Mouse (Mus musculus) left cerebral cortex, postnatal 14 days (tissue): ENCODE data around the gene Guca2b. TPM values are rescaled to one million over a fixed set of nuclear protein-coding genes. Genes with fewer than 3 reads are reported as not detected.

Source experiments
- DNase-seq, 2 experiments: peaks; one replicate each; pipeline ENCODE4 v3.0.0; 2021 to 2022; ENCODE audit warnings: low spot score in 2 of 2, mixed read lengths in 1 of 2
- intact Hi-C: fragments of 180-260 bp; cut with DNase I; formaldehyde crosslinking; loops from one replicate; pipeline ENCODE4 v1.15.1; 2025
- long read RNA-seq, 2 experiments: library from polyadenylated mRNA; stranded (forward); transcript quantifications; one replicate each; pipeline ENCODE4 v2.0.0; 2021
- total RNA-seq, 2 experiments: library from RNA; stranded (reverse); gene quantifications; 2 replicates each; pipeline ENCODE4 v1.2.3; 2021

Guca2b gene
- not detected for total RNA-seq
- long read RNA-seq, experiment 1: 0 reads
- long read RNA-seq, experiment 2: 0 reads

DNA sequence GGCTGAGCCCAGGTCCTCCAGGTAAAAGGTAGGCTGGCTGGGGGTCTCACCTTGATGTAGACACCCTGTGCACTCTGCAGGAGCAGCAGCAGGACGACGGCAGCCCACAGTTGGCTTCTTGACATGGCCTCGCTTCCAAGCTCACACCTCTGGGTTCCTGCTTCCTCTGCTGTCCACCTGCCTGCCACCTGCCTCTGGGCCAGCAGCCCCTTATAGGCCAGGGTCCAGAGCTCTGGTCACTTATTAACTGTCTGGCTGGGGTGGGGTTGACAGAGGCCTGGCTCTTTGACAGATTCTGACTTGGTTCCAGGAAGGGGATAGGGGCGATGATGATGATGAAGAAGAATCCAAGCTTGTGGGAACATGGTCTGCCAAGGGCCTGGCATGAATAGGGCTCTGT lies at the start of gene Guca2b:
Gene Guca2b (minus strand): TSS at position 224 of the 400 bp plus-strand sequence.
- no peak for DNase-seq
- intact Hi-C loops: no loop called here

DNA sequence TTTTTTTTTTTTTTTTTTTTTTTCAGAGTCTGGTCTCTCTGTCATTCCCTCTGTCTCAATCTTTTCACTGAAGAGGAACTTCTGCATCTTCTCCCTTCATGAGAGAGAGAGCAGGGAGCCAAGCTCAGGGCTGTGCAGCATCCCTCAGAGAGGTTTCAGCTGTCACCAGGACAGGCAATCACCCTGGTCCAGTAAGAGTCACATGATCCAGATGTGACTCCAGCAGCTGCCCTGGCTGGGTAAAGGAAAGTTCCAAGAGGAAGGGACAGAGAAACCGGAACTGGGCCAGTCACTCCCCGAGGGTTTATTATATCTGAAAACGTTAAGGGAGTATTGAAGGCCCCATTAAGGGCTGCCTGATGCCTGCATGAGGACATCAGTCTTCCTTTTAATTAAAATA lies 49.0 kb upstream of the Guca2b start:
- intact Hi-C loops: no loop called here
- DNase-seq: no peak

DNA sequence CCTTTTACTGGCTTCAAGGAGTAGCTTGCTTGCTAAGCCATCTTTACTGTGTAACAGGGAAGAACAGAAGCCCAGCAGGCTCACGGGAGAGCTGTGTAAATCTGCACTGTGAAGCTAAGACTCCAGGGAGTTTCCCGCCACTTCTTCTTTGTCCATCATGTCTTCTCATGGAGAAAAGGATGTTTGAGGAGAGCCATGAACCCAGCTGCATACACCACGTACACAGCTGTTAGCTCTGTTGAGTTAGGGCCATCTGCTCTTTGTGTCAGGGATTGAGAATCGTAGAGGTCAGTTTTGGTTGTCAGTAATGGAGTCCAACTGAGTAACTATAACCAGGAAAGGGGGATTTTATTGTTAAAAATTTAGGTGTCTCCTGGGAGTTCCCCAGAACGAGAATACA lies 48.6 kb upstream of the Guca2b start:
- DNase-seq: no peak
- intact Hi-C loops: no loop called here

DNA sequence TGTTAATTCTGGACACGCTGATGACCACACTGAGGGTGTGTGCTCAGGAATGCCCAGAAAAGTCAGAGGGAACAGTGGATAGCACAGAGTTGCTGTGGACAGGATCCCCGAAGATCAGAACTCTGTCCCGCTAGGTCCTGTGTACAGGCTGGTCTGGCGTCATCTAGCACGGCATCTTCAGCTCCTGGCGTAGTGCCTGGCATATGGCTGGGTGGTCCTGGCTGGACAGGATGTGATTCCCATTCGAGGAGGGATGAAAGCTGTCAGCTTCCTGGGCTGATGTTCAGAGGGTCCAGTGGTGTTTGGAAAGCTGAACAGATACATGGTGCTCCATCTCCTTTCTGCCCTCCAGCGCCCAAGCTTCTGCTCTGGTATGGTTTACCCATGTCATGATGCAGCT lies 45.2 kb upstream of the Guca2b start:
- no peak for DNase-seq
- intact Hi-C loops: no loop called here

DNA sequence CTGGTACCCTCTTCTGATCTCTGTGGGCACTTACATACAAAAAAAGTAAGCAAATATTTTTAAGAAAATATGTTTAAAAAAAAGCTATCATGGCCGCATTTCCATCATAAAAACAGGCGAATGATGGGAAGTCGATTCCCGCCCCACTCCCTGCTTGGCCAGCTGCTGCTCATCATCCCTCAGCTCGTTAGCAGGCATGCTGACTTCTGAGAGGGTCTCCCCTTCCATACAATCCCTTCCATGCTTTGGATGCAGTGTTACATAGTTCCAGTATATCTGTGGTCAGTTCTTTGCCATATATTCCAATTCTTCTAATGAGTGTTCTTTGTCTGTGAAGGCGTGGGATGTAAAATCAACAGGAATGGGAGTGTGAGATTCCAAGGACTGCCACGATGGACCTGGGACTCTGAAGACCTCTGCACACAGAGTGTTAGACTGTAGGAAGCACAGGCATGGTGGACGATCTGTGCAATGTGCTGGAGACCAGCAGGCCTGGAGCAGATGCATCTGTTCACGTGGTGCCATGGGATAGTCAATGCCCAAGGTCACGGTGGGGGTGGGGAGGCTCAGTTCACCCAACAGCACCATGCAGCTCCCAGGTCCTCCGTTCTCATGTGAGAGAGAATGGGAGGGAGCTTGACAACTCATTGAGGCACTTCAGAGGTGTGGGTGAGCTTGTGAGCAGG lies 42.7 kb upstream of the Guca2b start:
- intact Hi-C loops: no loop called here
- DNase-seq: no peak

DNA sequence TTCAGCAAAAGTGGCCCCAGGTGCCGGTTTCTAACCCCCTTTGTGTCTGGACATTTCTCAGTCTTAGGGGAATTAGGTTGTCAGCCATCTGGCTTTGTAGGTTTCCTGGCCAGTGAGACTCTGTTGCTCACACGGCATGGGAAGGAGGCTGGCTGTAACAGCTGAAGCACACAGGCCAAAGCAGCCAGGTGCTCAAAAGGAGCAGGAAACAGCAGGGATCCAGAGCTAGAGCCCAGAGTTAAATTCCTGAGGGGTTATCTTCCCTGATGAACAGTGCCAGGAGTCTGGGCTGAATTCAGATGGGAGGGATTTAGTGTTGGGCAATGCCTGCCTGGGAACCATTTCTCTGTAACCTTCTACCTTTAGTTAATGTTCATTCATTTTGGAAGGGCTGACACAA lies 39.6 kb upstream of the Guca2b start:
- no peak for DNase-seq
- intact Hi-C loops: no loop called here

DNA sequence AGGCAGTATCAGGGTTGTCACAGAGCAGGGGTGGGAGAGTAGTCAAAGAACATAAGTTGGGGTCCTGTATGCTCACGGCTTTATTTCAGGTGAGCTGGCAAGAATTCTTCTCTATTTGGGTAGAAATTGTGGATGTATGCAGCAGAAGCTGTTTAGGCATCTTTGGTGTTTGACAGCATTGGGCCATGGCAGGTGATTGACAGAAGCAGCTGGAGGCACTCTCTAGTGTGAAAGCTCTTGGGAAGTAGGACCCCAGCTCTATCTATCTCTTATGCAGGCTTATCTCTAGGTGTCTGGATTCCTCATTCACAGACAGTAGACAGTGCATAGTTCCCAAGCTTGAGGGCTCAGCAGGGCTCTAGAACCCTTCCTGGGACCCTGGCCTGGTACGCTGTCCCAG lies 27.0 kb upstream of the Guca2b start:
- no peak for DNase-seq
- intact Hi-C loops: no loop called here

DNA sequence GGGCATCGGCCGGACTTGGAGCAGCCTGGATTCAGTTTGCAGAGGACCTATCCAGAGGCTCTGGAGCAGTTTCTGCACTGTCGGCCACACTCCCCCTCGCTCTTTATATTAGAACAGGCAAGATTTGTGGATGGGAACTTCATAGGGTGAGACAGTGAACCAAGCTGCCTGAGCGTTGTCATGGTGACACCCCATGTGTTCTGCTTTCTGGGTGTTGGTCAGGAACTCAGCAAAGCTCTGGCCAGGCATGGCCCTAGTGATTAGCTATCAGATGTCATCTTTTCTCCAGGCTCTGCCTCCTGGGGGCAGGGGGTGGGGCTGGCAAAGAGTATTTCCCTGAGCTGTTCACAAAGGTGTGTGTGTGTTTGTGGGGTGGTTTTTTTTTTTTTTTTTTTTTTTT lies 23.8 kb upstream of the Guca2b start:
- intact Hi-C loops: no loop called here
- DNase-seq: peak; percentile 37 to 40

DNA sequence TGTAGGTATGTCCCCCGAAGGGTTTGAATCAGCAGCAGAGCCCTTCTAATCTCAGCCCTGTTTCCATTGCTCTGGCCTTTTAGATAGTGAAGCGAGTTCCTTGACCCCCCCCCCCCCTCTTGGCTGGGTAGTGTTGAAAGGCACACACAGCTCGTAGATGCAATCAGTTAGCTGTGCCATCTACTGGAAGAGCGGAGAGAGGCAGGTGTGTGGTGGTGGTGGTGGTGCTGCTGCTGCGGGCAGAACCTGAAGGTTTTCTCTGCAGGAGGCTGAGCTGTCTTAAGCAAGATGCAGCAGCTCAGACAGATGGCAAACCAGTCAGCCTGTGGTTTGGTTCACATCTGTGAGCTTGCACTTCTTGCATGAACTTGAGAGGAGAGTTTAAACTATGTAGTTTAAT lies 13.9 kb upstream of the Guca2b start:
- peak; percentile 26 to 52 for DNase-seq
- intact Hi-C loops: no loop called here

DNA sequence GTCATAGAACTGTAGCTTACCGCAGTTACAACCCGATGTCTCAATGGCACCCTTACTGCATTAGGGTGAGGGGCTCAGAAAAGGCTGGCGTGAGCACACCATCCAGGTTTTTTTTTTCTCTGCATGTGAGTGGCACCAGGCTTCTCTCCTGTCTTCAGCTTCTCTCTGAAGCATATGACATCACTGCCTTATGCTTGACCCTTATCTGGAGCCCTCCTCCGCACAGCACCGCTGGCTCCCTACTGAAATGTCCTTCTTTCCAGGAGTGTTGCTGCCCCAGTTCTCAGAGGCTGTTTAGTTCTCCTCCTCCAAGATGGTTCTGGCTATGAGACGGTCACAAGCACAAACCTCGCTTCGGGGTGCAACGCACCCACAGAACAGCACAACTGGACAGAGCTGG lies 12.4 kb upstream of the Guca2b start:
- DNase-seq: no peak
- intact Hi-C loops: no loop called here

DNA sequence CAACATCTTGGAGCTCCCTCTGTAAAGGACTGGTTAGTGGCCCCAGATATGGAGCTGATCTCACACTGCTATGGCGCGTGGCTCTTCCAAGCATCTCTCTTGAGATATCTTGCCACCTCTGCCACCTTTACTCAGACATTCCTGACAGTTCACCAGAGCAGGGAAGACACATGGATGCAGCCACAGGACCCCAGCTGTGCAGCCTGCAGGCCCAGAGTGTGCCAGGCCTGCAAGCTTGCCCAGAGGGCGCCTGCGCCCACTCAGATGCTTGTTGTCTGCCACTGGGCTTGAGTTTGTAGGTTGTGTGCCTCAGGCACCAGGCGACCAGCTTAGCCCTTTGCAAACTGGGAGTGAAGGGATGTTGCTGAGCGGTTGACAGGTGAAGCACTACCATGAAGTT lies 12.0 kb upstream of the Guca2b start:
- intact Hi-C loops: no loop called here

DNA sequence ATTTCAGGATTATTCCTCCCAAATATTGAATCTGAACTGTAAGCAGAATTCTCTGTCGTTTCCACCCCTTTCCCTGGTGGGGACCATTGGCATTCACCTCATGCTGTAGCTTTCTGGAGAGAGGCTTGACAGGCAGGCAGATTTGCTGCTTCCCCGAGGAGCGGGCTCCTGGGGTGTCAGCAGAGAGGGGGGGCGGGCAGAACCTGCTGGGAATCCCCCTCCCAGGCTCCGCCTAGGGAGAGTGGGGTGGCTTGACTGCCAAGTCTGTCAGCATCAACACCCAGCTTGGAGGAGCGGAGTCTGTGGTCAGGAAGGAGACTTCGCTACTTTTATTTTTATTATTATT lies 11.4 kb upstream of the Guca2b start:
- intact Hi-C loops: no loop called here
- DNase-seq: no peak

More for the DNA sequence above, 12.0 kb upstream of the Guca2b start:
- no peak for DNase-seq

DNA sequence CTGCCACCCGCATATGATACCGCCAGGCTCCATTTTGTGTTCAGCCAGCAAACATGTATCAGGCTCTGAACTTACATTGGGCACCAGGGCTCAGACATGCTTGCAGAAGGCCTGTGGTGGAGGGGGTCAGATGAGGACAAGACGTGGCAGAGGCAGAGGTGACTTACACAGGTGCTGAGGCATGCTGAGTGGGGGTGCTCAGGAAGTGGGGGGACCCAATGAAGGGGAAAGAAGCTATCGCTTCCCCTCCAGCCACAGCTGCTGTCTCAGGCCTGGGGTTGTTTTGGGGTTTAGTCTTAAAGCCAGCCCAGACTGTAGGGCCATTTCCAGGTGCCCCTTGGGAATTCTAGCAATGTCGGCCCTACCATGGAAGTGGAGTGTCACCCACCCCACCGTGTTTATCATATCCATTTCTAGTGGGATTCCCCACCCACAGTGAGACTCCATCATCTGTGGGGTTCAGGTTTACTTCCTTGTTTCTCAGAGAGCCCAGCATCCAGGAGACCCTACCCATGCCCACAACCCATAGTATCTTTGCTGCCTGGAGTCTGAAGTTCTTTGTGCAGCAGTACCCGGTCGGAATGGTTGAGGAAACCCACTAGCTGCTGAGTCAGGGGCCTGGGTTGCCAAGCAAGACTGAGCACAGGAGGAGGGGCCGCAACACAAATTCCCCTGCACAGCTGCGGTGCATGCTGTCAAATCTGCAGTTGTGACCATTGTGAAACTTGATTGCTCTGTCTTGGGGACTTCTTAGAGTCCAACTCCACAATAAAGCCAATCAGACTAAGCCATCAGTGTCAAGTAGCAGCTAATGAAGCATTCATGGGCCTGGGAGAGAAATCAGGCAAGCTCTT lies 10.8 kb upstream of the Guca2b start:
- intact Hi-C loops: loop anchor here (10.0 kb wide), 1 partner anchor 425 kb away; no protein-coding TSS in a partner anchor

DNA sequence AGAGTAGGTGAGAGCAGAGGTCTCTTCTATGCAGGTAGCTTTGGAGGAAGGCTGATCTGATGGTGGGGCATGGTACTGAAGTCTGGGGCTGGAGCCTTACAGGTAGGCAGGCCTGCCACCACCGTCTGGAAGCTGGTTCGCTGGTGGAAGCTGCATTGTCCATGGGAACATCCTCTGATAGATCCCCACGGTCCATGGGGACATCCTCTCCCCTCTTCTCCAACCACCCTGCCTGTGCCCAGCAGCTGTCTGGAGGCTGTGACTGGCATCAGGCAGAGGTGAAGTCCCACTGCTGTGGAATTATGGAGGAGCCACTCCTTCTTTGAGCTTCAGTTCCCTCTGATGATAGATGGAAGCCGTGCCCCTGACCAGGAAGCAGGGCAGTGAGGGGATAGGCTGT lies 9.8 kb upstream of the Guca2b start:
- intact Hi-C loops: loop anchor here (10.0 kb wide), 1 partner anchor 424 kb away; no protein-coding TSS in a partner anchor
- DNase-seq: no peak

More for the DNA sequence above, 10.8 kb upstream of the Guca2b start:
- DNase-seq: peak in 1 of 2 experiments; percentile 22

DNA sequence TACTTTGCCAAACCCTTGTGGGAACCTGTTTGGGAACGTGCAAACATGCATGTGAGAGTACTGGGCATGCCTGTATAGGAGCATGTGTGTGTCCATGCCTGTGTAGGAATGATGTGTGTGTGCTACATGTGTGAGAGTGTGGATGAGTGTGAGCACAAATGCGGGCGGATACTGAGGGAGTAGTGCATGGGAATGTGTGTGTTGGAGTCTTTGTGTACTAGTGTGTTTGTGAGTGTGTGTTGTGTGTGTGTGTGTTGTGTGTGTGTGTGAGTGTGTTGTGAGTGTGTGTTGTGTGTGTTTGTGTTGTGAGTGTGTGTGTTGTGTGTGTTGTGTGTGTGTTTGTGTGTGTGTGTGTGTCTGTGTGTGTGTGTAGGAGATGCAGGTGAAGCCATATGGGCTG lies 9.4 kb upstream of the Guca2b start:
- intact Hi-C loops: loop anchor here (10.0 kb wide), 1 partner anchor 423 kb away; no protein-coding TSS in a partner anchor
- DNase-seq: no peak

DNA sequence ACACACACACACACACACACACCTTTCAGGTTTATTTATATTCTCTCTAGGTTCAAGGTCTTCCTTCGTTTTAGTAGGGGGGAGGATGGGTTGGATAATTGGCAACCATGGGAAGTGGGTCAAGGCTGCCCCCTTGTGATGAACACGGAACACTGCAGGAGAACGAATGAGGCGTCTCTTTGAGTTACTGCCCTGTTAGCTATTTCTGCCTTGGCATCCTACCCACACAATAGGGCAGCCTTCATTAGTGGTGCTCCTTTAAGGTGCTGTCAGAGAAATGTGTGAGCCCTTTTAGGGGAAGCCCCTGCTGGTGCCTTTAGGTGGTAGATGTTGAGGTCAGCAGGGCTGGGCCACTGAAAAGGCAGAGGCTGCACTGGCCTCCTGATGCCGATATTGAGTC lies 8.7 kb upstream of the Guca2b start:
- peak; percentile 26 to 49 for DNase-seq
- intact Hi-C loops: loop anchor here (10.0 kb wide), 1 partner anchor 423 kb away; no protein-coding TSS in a partner anchor

DNA sequence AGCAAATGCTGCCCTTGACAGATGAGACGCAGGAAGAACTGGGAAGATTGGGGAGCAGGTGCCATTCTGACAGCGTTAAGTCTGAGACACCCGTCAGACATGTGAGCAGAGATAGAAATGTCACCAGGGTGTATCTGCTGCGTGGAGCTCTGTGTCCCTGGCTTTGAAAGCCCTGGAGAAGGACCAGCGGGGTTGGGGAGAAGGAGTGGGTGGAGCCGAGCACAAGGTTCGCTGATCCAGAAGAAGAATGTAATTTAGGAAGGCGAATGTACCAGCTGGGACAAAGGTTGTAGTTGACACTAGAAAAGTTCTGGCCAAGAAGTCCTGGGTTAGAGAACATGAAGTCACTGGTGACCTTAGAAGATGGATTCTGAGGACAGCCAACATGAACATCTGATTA lies 7.4 kb upstream of the Guca2b start:
- DNase-seq: no peak
- intact Hi-C loops: loop anchor here (10.0 kb wide), 1 partner anchor 421 kb away; no protein-coding TSS in a partner anchor

DNA sequence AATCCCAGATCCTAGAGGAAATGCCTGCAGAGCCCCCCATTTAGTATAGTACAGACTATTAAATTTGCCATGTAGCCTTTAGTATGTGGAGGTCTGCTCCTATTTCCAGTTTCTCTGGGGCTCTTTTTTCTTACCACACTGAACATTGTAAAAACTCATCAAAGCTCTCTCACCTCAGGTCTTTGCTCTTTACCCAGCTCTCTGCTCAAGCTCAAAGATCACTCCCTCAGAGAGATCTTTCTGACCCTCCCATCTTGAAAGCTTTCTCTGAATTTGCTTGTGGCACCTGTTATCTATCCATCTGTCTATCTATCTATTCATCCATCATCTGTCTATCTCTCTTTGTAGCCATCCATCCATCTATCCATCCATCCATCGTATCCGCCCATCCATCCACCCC lies 6.4 kb upstream of the Guca2b start:
- DNase-seq: no peak
- intact Hi-C loops: loop anchor here (10.0 kb wide), 1 partner anchor 420 kb away; no protein-coding TSS in a partner anchor

DNA sequence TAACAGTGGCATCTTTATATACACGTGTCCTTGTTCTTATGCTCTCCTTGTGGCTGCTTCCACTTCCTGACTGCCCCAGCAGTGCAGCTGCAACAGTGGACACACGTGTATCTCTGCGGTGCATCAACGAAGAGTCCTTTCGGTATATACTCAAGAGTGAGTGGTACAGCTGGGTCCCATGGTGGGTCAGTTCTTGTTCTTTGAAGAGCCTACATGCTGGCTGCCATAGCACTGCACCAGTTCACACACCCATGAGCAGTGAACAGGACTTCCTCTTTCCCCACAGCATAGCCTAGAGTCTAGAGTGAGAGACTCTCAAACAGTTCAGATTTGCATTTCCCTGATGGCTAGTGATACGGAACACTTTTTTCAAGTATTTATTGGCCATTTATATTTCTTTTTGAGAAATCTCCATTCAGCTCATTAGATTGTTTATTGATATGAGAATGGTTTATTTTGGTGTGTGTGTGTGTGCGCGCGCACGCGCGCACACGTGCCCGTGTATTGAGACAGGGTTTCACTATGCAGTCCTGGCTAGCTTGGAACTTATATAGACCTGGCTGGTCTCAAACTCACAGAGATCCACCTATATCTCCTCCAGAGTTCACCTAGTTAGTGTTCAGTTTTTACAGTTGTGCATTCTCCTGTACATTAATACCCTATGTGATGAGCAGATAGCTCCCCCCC lies 4.8 kb upstream of the Guca2b start:
- intact Hi-C loops: loop anchor here (10.0 kb wide), 1 partner anchor 419 kb away; no protein-coding TSS in a partner anchor
- no peak for DNase-seq

DNA sequence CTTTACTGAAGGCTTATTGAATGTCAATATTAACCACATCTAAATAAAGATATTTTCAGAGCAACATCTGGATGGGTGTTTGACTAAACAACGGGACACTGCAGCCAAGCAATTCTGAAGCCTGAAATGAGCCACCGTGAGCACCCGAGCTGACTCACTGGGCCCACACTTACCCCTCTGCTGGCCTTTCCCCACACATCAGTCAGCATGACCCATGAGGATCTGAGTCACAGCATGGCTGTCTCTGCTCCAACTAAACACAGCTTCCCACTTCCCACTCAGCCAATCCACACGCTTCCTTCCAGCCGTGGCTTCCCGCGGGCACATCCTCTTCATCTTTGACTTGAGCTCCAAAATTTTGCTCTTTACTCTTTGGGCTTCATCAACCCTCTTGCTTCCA lies 4.2 kb upstream of the Guca2b start:
- peak in 1 of 2 experiments; percentile 33 for DNase-seq
- intact Hi-C loops: loop anchor here (10.0 kb wide), 1 partner anchor 418 kb away; no protein-coding TSS in a partner anchor
